ENCODE assay signal across 8 mouse cellular contexts in genomic region chr16:38089447-38090170, GRCm38 (mm10). TPM values are rescaled to one million over a fixed set of nuclear protein-coding genes. Genes with fewer than 3 reads are reported as not detected.
A peak's percentile ranks its signal among the peaks of the same experiment; 100 is the strongest.
DNase-seq lines count a peak whose midpoint lies in the region; ATAC-seq and TF ChIP-seq lines count a peak whose summit lies in the region.

No protein-coding gene starts in this region.

- peak; percentile 23 for ATAC-seq in erythroblast, adult 5-6 weeks (replicated peaks; ENCODE audit: low FRiP score, poor library complexity, severe bottlenecking)
- ATAC-seq in limb, embryonic 12.5 days (ENCODE audit: insufficient number of reproducible peaks, insufficient read depth, low FRiP score, low TSS enrichment, low read depth): peak; percentile 3
- ATAC-seq in neural tube, embryonic 13.5 days (ENCODE audit: low read depth): no peak; the same call in 1 of the 2 replicates

- no peak; the same call in 1 of the 2 replicates for TF ChIP-seq CTCF in layer of hippocampus, adult 2 months (conservative IDR thresholded peaks at IDR 0.05)

- H3K4me2 ChIP-seq in limb, embryonic 12.5 days: peak overlapping the region; percentile 83
- H3K4me2 ChIP-seq in neural tube, embryonic 13.5 days: peak overlapping the region; percentile 82

- H3K27ac ChIP-seq in layer of hippocampus, adult 2 months: peak overlapping the region; percentile 100
- H3K27ac ChIP-seq in limb, embryonic 12.5 days: peak overlapping the region; percentile 100
- peak overlapping the region; percentile 100 for H3K27ac ChIP-seq in neural tube, embryonic 13.5 days (replicated peaks)

- peak overlapping the region; percentile 92 for H3K4me3 ChIP-seq in layer of hippocampus, adult 2 months
- peak overlapping the region; percentile 89 for H3K4me3 ChIP-seq in limb, embryonic 12.5 days (replicated peaks)
- H3K4me3 ChIP-seq in neural tube, embryonic 13.5 days: peak overlapping the region; percentile 94

- under 1% methylated on average over 69 of the region's 76 CpGs for WGBS in limb, embryonic 12.5 days
- under 1% methylated on average over 61 of the region's 76 CpGs for WGBS in neural tube, embryonic 13.5 days

- no peaks in the 10 kb centered on the region for H3K27me3 ChIP-seq in limb, embryonic 12.5 days
- H3K27me3 ChIP-seq in neural tube, embryonic 13.5 days: no peaks in the 10 kb centered on the region

- no peaks in the 10 kb centered on the region for H3K9me3 ChIP-seq in limb, embryonic 12.5 days
- no peaks in the 10 kb centered on the region for H3K9me3 ChIP-seq in neural tube, embryonic 13.5 days

- peak; percentile 38 to 45 for DNase-seq in layer of hippocampus, adult 2 months (ENCODE audit: low spot score in 2 of 2)
- DNase-seq in layer of hippocampus, postnatal 14 days (ENCODE audit: low spot score in 2 of 2): no peak
- peak; percentile 76 for DNase-seq in NIH3T3 (ENCODE audit: low read depth)
- DNase-seq in ovary, postnatal 14 days (ENCODE audit: low spot score): no peak
- no peak for DNase-seq in right cerebral cortex, postnatal 25 days

- H3K9ac ChIP-seq in limb, embryonic 12.5 days (replicated peaks): peak overlapping the region; percentile 97
- H3K9ac ChIP-seq in neural tube, embryonic 13.5 days: peak overlapping the region; percentile 99

- no peaks in the 10 kb centered on the region for H3K36me3 ChIP-seq in limb, embryonic 12.5 days
- no peaks in the 10 kb centered on the region for H3K36me3 ChIP-seq in neural tube, embryonic 13.5 days

- H3K4me1 ChIP-seq in limb, embryonic 12.5 days (replicated peaks): peaks cover 22% of the 10 kb centered on the region
- H3K4me1 ChIP-seq in neural tube, embryonic 13.5 days (replicated peaks): peaks cover 33% of the 10 kb centered on the region

RNA-seq across cellular contexts. Expression of gene Gsk3b, which starts 0.8 kb away (rescaled TPM):
- total RNA-seq in layer of hippocampus, adult 2 months (2021): 100 to 1,000 TPM; 152 to 153 TPM
- 100 to 1,000 TPM; 189 to 199 TPM for total RNA-seq in layer of hippocampus, postnatal 14 days (2021)
- total RNA-seq in erythroblast, adult 5-6 weeks (2015; ENCODE audit: low replicate concordance): 13.1 and 17.1 TPM in 2 replicates
- 17.9 and 29.8 TPM in 2 replicates for total RNA-seq in erythroblast, adult 5-6 weeks (2017; ENCODE audit: low replicate concordance)
- polyA plus RNA-seq in limb, embryonic 12.5 days (2016; fragmentation: Nextera tagmentation; extraction: Ambion mirVana): 65.6 and 68.6 TPM in 2 replicates
- polyA plus RNA-seq in neural tube, embryonic 13.5 days (2015; fragmentation: Nextera tagmentation; extraction: Ambion mirVana): 158 and 167 TPM in 2 replicates

Comparison
In these comparisons a context has a peak if more than half of its experiments do, and no peak if none do; other contexts are left out.
1. DNase-seq: peak in layer of hippocampus, adult 2 months (2 of 2) and NIH3T3 (single experiment); none in layer of hippocampus, postnatal 14 days (0 of 2), ovary, postnatal 14 days (single experiment) and right cerebral cortex, postnatal 25 days (single experiment).
2. RNA of gene Gsk3b, which starts 0.8 kb away (total RNA-seq): 189 to 199 TPM in layer of hippocampus, postnatal 14 days and 152 to 153 TPM in layer of hippocampus, adult 2 months; 13.1 to 29.8 TPM in erythroblast, adult 5-6 weeks; every median in the first group is over 4 times any median in the second.
3. Peak in every context shown above with its lines, with median percentiles within 50 percentile points of each other: H3K27ac ChIP-seq and H3K4me3 ChIP-seq.